Mouse (Mus musculus) CD4-positive, CD25-positive, alpha-beta regulatory T cell, adult 2 months (primary cell): ENCODE measurements around the gene 1810009A15Rik.
"Not testable (repeated sequence)": the region's sequence is repeated elsewhere in the genome, so short reads cannot be mapped to it uniquely, and the experiment has no call there.

ENCODE experiments used
- DNase-seq: peaks from one replicate; pipeline ENCODE4 v3.0.0-alpha.2; 2012; ENCODE audit warnings: low read depth, low spot score

The 1810009A15Rik gene

DNA sequence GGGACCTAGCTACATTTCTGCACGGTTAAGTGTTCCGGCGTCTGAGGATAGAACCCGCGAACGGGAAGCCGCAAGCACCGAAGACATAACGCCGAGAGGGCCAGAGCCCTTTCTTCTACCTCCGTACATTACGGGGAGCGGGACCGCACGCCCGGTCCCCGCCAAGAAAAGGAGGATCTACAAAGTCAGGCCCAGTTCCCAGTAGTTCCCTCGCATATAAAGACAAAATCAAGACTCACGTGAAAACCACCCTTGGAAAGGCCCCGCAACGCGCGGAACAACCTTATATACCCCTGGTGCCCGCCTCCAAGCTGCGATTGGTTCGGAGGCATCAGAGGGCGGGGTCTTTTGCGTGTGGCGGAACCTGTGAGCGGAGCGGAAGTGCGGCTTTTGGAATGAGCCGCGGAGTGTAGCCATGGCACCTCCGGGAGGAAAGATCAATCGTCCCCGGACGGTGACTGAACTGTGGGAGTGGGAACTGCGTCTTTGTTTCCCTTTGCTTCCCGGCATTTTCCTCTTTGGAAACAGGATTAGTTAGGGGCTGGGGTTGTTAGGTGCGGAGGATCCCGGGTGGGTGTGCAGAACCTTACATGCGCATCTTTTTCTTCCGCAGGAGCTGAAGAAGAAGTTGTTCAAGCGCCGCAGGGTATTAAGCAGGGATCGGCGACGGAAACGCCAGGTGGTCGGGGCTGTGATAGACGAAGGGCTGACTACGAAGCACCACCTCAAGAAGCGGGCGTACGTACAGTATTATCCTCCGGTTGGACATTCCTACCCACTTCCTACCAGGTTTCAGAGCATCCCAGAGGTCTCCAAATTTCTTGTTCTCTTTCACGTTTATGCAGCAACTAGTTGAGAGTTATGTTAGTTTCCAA lies at the start of gene 1810009A15Rik, which contains the start of gene Gm49416:
TSS of gene 1810009A15Rik (plus strand) at position 343 of the 875 bp plus-strand sequence.
TSS of gene Gm49416 (plus strand) at position 416 of the 875 bp plus-strand sequence.
- peak; percentile 97 for DNase-seq

DNA sequence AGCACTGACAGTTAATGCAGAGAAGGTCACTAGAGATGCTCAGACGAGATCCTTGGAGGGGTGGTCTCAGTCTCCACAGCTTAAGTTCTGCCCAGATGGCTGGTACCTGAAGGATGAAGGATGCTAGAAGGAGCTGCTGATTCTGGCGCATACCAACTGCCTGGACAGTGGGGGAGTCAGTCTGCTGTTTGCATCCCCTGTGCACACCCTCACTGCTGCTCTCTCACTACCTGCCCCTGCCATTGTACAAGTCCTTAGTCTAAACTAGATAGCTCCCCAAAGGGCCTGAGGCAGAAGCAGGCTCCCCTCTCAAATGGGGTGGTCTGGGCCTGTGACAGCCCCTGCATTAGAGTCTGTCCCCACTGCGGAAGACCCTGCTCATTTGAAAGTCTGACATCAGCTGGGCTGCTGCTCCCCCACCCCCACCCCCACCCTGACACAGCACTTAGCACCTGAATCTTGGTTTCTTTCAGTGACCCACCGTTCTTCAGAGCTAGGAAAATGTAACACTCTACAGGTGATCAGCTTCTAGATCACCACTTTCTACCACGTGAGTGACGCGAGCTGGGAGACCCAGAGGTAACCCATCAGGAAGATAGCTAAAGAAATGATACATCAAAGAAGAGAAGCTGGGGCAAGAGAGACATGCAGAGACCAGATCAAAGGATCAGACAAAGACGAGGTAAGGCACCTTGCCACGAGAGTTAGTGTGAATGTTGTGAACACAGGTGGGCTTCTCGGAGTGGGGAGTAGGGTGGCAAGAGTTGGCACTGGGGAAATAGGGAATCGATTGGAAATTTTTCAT lies 49.3 kb upstream of the 1810009A15Rik start, which contains the start of gene Gng3:
TSS of gene Gng3 (minus strand) at position 92 of the 805 bp plus-strand sequence.
- DNase-seq: no peak

DNA sequence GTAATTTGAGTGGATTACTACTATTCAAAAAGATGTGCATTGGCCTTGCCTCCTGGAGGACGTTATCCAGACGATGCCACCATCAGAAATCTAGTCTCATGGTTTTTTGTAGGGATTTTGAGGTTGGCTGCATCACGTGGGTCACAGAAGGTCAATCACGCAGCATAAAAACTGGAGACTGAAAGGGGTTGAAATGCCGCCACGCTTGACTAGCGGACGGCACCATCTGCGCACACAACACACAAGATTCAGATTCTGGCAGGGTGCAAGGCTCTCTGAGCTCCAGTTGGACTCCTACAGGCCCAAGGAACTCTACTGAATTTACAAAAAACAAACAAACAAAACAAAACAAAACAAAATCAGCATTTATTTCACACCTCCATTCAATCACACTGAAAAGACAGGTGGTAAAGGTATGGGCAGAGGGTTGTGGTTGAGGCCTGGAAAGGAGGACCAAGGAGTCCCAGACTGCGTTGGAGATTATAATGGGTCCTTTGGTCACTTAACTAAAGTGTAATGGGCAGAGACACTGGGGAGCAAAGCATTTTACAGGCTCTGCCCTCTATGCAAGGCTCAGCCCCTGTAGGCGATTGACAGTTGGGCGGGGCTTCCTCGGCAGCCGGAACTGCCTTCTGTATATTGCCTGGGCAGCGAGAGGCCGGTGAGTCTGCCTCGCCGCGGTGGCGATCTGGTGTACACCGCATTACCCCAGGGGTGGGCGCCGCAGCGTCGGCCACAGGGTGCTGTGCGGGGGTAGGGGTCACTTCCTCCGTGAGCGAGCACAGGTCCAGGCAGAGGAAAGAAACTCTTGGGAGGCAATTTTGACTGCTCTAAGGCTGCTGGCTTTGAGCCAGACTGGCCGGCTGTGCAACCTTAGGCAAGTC lies 48.5 kb upstream of the 1810009A15Rik start:
- peak; percentile 67 for DNase-seq

DNA sequence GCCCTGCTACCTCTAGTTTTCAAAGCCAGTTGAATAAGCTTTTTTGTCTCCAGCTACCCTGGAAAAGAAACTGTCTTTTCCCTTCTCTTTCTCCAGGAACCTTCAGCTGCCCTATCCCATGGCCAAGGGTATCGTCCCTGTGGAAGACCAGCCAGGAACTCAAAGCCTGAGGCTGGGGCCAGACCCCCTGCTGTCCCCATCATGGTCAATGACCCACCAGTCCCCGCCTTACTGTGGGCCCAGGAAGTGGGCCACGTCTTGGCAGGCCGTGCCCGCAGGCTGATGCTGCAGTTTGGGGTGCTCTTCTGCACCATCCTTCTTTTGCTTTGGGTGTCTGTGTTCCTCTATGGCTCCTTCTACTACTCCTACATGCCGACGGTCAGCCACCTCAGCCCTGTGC lies 47.6 kb upstream of the 1810009A15Rik start:
- no peak for DNase-seq

DNA sequence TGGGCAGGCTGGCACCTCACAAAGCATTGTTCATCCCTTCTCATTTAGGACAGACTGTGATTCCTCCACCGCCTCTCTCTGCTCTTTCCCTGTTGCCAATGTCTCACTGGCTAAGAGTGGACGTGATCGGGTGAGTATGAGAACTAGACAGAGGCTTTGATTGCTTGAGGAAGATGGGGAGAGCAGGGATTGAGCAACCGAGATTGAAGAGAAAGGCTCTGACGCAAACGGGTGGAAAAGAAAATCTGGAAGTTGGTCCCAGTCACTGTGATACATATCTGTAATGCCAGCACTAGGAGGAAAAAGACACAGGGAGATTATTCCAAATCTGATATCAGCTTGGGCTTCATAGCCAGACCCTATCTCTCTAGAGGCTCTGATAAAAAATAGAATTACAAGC lies 45.7 kb upstream of the 1810009A15Rik start:
- no peak for DNase-seq

DNA sequence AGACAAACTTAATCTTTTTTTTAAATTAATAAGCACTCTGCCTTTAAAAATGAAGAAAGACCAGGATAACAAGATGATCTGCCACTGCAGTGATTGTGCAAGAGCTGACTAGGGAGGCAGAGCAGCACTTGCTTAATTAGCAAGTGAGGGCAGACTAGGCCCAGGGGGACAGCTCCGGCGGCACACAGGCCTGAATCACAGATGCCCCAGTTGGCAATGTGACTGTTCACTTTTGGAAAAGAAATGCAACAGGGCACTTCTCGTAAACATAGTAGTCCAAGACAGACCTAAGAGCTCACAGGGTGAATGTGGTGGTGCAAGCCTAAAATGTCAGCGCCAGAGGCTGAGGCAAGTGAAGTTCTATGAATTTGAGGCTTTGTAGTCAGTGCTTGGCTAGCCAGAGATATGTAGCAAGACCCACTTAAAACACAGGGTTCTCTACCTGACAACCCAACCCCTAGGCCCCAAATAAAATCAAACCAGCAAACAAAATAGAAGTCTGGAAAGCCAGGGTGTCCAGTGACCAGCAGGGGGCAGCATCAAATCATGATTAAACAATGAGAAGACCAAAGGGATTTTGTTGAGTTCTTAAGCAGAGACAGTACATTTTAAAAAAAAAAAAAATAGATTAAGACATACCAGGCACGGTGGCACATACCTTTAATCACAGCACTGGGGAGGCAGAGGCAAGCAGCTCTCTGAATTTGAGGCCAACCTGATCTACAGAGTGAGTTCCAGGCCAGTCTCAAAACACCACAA lies 44.1 kb upstream of the 1810009A15Rik start:
- DNase-seq: peak; percentile 88

DNA sequence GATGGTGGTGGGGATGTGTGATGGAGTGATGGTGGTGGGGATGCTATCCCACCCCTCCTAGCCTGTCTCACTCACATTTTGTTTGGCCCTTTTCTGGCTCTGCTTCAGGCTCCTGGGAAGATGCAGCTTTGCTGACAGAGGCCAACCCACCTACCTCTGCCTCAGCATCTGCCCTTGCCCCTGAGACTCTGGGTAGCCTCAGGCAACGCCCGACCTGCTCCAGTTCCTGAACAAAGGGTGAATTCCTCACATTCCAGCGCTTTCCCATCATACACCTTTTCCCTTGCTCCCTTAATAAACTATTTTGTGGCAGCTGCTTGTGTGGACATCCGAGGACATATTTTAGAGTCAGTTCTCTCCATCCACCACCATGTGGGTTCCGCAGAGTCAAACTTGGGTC lies 40.3 kb upstream of the 1810009A15Rik start:
- DNase-seq: no peak

DNA sequence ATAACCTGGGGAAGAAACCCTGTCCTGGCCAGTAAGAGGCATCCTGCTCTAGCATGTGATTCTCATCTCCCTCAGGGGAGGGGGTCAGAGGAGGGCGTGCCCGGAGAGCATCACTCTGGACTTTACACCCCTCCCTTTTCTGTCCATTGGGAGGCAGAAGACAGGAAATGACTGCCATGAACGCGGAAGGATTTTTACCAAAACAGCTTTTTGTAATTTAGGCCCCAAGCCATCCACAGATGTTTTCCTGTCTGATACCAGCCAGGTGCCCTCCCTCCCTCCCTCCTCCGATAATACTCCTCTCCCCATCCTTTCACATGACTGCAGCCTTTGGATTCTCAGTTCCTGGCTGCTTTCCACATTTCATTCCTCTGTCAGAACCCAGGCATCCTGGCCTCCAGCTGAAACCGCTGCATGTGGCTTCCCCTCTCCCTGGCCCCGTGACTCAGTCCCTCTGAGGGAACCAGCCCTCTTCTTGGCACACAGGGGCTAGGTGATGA lies 38.2 kb upstream of the 1810009A15Rik start, which contains the start of gene Lrrn4cl:
TSS of gene Lrrn4cl (plus strand) at position 367 of the 500 bp plus-strand sequence.
- DNase-seq: no peak

DNA sequence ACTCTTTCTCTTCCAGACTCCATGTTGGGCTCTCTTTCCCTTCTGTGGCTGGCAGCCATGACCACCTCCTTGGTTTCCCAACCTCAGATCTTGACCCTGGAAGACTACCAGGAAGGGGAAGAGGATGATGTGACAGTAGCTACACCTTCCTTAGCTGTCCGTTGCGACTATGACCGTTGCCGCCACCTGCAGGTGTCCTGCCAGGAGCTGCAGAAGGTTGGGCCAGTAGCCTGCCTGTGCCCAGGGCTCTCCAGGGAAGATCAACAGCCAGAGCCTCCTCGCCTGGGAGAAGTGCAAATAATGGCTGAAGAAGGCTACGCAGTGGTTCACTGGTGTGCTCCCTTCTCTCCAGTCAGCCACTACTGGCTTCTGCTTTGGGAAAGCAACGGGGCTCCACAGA lies 37.0 kb upstream of the 1810009A15Rik start:
- DNase-seq: no peak

DNA sequence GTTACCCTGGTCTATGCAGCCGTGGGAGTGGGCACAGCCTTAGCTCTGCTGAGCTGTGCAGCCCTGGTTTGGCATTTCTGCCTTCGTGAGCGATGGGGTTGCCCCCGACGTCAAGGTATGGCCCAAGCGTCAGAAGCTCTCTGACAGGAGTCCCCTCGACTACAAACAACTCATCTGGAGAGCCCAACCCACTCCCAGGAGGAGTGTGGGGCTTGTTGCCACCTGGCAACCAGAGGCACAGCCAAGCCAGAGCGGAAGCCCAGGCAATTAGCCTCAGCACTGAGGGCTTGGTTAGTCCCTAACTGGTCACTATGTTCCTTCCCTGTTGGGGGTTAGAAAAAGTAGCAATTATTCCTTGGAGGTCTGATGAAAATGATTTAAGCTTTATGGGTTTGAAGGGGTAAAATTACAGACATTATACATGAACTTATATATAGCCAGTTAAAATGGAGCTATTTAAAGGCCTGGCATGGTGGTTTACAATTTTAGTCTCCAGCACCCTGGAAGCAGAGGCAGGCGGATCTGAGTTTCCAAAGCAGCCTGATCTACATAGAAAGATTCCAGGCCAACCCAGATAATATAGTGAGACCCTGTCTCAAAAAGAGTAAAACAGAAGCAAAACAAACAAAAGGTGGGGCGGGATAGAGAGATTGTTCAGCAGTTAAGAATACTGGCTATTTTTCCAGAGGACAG lies 36.3 kb upstream of the 1810009A15Rik start:
- no peak for DNase-seq

DNA sequence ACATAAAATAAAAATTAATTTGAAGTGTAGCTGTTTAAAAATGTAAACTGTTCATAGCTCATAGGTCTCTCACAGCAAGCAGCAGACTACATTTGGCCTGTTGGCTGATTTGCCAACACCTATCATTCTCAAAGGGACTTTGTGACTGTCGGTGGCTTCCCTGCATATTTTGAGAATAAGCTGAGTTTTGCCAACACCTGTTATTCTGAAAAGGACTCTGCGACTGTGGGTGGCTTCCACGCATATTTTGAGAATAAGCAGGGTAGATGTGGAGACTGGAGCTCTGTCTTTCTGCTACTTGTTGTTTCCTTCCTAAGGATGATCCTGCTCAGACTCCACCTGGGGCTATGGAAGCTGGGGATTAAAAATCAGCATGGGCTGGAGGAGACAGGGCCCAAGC lies 35.5 kb upstream of the 1810009A15Rik start:
- no peak for DNase-seq

DNA sequence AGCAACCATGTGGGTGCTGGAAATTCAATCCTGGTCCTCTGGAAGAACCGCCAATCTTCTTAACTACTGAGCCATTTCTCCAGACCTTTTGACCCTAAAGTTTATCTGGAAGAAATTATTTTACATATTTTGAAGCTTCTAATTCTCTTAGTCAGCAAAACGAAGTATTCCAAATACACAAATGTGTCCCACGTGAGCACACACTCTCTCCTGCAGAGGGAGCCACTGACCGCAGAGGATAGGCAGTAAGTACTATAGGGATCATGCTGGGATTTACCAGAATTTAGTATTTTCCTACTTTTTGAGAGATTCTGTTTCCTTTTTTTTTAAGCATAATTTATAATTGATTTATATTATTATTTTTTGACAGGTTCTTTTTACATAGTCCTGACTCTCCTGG lies 31.0 kb upstream of the 1810009A15Rik start:
- peak; percentile 70 for DNase-seq

DNA sequence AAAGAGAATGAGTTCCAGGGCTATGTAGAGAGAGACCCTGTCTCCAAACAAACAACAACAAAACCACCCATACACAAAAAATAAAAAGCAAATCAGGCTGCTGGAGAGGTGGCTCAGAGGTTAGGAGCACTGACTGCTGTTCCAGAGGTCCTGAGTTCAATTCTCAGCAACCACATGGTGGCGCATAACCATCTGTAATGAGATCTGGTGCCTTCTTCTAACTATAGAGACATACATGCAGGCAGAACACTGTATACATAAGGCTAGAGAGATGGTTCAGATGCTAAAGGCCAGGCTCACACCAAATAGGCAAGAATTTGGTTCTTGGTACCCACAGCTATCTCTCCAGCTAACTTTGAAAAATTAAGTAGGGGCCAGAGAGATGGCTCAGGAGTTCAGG lies 29.6 kb upstream of the 1810009A15Rik start:
- peak; percentile 73 for DNase-seq

DNA sequence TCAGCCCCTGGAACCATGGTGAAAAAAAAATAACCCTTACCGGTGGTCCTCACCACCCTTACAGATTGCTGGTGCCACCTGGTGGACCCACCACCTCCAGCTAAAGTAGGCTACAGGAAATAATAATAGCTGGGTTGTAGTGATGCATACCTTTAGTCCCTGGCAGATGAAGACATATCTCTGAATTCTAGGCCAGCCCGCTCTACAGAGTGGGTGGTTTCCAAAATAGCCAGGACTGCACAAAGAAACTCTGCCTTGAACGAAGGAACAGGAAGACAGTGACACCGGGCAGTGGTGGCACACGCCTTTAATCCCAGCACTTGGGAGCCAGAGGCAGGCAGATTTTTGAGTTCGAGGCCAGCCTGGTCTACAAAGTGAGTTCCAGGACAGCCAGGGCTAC lies 24.4 kb upstream of the 1810009A15Rik start:
- DNase-seq: no peak

DNA sequence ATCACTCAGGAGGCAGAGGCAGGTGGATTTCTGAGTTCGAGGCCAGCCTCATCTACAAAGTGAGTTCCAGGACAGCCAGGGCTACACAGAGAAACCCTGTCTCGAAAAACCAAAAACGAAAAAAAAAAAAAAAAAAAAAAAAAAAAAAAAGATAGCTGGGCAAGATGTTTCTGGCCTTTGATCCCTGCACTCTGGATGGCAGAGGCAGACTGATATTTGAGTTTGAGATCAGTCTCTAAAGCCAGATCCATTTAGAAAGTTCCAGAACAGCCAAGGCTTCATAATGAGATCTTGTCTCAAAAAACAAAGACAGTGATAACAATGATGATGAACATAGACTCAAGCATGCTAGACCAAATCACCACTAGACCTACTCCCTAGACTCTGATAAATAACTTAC lies 18.3 kb upstream of the 1810009A15Rik start:
- not testable (repeated sequence) for DNase-seq

DNA sequence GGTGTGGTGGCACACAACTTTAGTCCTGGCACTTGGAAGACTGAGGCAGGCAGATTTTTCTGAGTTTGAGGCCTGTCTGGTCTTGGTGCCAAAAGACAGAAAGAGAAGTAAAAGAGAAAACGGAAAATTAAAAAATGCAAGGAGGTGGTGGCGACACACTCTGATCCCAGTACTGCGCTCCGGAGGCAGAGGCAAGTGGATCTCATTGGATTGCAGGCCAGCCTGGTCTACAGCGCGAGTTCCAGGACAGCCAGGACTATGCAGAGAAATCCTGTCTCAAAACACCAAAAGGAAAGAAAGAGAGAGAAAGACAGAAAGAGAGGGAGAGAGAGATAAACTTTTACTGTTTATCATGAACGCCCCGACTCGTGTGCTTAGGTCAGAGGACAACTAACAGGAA lies 17.8 kb upstream of the 1810009A15Rik start:
- DNase-seq: no peak

DNA sequence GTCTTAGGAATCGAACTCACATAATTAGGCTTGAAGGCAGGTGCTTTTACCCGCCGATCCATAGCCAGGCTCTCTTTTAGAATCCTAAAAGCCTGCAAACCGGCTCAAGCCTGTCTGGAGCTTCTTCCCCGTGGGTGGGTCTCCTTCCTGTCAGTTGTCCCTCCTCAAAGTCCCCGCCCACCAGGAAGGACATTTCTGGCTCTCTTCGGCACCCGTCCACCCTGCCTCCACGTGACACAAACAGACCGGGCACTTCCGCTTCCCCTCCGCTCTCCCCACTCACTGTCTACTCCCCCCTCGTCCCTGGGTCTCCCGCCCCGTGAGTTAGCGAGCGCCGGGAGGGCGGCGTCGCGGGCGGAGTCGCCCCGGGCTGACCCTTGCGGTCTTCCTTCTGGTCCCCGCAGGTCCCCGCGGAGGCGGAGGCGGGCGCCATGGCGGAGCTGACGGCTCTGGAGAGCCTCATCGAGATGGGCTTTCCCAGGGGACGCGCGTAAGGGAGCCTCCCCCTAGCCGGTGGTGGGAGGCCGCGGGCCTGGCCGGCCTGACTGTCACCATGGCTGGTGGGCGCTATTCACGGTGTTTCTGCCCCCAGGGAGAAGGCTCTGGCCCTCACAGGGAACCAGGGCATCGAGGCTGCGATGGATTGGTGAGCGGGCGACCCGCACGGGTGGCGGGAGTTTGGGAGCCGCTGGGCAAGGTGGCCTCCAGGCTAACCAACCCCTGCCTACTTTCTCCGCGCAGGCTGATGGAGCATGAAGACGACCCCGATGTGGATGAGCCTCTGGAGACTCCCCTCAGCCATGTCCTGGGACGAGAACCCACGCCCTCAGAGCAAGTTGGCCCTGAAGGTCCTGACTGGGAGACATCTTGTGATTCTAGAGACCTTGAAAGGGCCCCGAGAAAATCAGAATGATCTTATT lies 17.1 kb upstream of the 1810009A15Rik start, which contains the start of gene Ubxn1:
TSS of gene Ubxn1 (plus strand) at position 230 of the 920 bp plus-strand sequence.
- peak; percentile 95 for DNase-seq

DNA sequence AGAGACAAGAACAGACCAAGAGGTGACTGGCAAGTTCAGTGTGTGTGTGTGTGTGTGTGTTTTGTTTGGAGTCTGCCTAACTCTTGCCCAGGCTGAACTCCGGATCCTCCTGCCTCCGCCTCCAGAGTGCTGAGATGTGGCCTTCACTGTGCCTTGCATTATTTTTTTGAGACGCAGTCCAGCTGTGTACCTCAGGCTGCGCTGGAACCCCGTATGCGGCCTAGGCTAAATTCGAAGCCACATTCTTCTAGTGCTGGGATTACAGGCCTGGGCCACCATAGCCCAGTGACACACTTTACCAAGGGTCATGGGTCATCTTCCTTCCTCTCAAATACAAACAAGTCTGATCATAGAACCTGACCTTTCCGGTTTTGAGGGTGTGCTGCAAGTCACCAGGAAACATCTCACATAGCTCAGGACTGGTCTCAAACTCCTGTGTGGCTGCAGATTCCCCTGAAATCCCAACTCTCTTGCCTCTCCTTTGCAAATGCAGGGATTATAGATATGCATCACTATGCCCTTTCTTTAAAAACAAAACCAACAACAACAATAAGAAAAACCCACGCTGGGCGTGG lies 16.3 kb upstream of the 1810009A15Rik start:
- no peak for DNase-seq
